Mouse (Mus musculus) adrenal gland, adult 18-20 months (tissue): ENCODE results near the gene Eif4a1. TPM values are rescaled to one million over a fixed set of nuclear protein-coding genes. Genes with fewer than 3 reads are reported as not detected.
"Not testable (repeated sequence)": the region's sequence is repeated elsewhere in the genome, so short reads cannot be mapped to it uniquely, and the experiment has no call there.

ENCODE experiments used
- DNase-seq, 2 experiments: peaks; one replicate each; pipeline ENCODE4 v3.0.0; 2021 to 2022; ENCODE audit warnings: low spot score in 2 of 2
- total RNA-seq, 2 experiments: library from RNA; stranded (reverse); gene quantifications; 1 replicate in 1 of 2; 2 replicates in 1 of 2; pipeline ENCODE4 v1.2.3; 2021

Eif4a1 gene
- total RNA-seq, 2 experiments from 2014 or later = 584 to 655 TPM

DNA sequence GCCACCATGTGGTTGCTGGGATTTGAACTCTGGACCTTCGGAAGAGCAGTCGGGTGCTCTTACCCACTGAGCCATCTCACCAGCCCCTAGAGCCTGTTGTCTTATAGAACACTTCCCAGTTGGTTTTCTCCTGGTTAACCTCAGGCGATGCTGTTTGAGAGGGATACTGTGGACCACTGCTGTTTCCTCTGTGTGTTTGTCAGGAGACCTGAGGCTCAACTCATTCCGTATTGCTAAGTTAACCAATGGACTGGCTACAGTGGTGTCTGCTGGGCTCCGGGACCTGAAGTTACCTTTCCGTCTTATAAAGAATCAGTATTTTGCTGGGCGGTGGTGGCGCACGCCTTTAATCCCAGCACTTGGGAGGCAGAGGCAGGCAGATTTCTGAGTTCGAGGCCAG lies 30.7 kb upstream of the Eif4a1 start:
- DNase-seq = not testable (repeated sequence)

DNA sequence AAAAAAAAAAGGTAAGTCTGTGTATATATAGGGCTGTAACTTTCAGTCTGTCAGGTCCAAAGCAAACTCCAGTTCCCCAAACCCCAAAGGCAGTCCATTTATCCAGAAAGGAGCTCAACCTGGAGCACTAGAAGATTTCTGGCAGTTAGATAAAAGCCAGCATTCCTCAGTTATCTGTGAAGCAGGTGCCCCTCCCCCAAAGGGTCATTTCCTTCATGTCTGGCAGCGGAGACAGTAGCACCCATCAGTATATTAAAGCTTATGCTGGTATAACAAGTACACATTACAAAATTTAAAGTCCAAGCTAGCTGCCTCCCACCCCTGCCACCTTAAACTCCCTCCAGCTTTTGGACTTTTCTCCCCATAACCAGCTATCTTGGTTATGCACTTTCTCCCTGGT lies 27.4 kb upstream of the Eif4a1 start:
- DNase-seq = no peak

DNA sequence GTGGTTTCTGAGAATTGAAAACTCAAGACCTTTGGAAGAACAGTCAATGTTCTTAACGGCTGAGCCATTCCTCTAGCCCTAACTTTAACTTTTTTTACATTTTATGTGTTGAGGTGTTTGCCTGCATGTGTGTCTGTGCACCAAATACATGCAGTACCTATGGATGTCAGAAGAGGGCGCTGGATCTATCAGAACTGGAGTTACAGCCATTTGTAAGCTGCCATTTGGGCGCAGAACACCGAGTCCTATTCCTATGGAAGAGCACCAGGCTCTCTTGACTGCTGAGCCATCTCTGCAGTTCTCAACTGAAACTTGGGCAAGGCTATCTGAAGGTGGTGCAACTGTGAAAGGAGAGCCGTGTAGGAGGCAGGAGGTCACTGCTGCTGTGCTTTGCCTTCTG lies 26.4 kb upstream of the Eif4a1 start:
- DNase-seq = no peak

DNA sequence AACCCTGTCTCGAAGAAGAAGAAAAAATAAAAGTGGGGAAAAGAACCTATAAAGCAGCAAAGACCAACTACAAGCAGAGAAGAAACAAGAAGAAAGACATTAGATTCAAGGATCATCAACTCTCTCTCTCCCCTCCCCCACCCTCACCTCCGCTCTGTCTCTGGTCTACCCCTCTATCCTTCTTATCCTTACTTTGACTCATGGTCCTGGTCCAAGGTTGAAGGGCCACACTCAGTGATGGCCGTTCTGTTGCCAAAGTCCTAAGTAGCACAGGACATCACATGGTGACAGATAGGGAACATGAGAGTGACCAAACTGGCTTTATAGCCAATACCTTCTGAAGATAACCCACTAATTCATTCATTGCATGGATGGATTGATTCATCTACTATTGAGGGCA lies 25.2 kb upstream of the Eif4a1 start:
- DNase-seq = no peak

DNA sequence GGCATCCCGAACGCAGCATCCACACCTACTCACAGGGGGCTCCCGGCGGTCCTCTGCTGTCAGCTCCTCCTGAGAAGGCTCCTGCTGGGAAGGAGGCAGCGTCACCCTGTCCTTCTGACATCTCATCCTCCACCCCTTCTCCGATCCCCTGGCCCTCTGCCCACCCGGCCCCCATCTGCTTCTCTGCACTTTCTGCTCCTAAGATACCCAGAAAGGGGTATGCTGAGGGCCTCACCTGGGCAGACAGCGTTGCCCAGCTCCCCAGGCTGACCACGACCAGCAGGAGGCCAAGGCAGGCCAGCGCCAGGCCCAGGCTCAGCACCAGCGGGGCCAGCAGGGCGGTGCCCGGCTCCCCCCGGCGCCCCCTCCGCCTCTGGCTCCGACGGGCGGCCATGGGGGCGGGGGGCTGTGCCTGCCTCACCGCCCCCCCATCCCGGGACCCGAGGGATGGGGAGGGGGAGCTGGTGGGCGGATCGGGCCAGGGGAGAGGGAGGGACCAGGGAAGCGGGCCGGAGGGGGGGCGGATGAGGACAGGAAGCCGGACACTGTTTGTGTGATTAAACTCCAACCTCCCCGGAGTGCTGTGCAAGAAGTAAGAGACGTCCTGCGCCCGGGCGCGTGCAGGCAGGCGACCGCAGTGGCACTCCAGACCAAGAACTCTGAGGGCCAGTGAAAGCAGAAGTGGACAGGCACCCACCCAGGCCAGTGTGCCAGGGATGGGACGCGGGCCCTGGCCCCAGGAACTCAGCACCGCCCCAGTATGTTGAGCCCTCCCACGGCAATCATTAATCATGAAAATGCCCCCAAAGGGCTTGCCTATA lies 23.3 kb upstream of the Eif4a1 start, which contains the start of the genes Tnfsf12 and Tnfsfm13:
Tnfsf12 (minus strand) TSS at position 489 of the 821 bp plus-strand sequence.
Tnfsfm13 (minus strand) TSS at position 738 of the 821 bp plus-strand sequence.
- DNase-seq = peak; percentile 72 to 77

DNA sequence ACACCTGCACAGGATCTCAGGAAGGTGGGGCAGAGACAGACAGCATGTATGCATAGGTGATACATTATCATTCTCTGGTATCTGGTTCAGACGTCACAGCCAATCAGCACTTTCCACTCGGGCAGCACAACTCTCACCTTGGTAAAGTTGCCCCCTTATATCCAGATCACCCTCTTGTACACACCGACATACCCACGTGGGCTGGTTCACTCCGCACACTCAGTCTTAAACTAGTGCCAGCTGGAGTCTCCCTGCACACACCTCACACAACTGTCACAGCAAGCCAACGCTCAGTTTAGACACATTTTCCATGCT lies 22.8 kb upstream of the Eif4a1 start:
- DNase-seq = no peak

DNA sequence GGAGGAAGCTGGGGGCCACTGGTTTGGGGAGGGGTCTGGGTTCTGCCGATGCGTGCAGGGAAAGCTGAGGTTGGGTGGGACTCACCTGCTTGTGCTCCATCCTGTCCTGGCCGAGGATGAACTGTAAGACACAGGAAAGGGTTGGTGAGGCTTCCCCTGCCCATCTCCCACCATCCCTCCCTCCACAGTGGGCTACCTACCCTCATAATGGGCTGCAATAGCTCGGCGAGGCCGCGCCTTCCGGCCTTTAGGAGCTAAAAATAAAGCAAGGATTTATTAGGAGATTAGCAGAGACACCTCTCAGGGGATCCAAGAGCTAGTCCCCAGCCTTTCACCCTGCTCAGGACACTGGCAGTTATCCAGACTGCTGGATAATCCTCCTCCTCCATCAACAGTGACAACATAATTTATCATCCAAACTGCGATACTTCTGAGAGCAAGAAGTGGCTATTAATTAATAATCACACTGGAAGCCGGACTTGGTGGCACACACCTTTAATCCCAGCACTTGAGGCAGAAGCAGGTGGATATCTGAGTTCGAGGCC lies 21.3 kb upstream of the Eif4a1 start:
- no peak for DNase-seq

DNA sequence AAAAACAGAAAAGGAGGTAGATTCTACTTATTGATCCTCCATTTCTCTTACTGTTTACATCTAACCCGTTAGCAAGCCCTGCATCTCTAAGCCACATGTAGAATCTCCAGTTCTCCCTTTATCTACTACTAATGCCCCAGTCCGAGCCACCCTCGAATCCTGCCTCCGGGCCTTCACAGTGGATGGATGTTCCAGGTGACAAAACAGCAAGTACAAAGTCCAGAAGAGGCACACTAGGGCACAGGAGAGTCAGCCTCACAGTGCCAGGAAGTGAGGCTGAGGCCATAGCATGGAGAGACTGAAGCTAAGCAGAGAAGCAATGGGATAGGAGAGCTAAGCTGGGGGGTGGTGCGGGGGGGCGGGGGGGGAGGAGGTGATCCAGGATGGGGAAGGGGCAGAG lies 20.6 kb upstream of the Eif4a1 start:
- DNase-seq = no peak

DNA sequence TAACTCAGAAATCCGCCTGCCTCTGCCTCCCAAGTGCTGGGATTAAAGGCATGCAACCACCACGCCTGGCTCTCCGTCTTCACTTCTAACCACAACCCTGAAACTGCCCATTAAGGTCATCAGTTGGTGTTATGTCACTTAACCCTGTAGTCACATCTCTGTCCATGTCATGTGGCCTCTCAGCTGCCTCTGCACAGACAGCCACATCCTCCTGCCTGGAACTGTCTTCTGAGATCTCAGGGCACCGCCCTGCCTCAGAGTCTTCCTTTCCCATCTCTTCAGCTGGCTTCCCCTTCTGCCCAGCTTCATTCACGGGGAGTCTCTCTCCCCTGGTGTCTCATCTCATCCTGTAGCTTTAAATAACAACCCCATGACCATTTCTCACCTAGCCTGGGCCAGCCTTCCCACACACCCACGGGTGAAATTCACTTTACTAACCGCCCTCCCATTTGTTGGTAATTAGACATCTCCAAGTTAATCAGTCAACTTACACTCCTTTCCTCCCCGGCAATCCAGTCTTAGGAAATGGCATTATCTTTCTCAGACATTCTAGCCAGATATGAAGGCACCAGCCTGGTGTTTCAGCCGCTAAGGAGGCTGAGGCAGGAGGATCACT lies 20.1 kb upstream of the Eif4a1 start:
- no peak for DNase-seq

DNA sequence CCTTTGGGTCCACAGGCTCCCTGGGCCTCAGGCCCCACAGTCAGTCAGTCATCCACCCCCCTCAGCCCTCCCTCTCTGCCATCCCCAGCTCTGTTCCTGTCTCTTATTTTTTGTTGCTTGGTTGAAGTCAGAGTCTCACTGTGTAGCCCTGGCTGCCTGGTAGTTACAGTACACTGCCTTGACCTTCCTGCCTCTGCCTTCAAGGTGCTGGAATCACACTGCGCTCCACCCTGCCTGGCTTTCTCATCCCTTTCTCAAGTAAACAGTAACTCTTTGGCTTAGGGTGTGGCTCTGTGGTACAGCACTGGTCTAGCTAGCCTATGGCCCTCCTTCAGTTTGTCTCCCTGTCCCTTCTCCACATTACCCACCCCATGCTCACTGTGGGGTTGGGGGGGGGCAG lies 17.7 kb upstream of the Eif4a1 start:
- DNase-seq = no peak

DNA sequence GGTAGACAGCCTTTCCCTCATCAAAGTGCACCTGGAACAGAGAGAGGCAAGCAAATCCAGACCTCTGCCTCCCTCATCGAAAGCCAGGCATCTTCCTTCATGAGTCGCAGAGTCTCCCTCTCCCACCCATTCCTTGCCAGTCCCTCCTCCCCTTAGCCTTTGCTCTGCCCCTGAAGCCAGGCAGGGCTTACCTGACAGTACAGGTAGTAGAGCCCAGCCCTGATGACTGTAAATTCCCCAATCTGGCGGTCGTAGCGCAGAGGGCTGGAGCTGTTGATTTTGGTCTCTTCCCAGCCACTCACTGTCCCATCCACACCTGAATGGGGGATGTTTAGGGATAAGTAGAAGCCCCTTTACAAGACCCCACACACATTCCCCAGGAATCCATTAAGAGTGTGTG lies 14.8 kb upstream of the Eif4a1 start:
- DNase-seq = no peak

DNA sequence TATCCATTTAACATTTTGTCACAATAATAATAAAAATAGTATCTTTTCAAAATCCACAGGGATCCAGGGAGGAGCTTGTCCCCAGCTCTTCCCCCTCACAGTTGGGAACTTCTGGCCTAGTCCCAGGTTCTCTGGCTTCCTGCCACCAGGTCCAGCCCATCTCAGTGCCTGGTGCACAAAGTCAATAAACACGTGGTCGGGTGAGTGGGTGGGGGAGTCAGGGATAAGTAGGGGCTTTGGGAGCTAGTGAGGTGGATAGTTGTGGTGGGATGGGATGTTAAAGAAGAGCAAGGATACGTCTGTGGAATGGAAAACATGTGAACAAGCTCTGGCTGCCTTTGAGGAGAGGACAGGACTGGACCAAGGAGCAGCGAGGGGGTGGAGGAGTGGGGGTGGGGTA lies 14.2 kb upstream of the Eif4a1 start:
- peak in 1 of 2 experiments; percentile 61 for DNase-seq

DNA sequence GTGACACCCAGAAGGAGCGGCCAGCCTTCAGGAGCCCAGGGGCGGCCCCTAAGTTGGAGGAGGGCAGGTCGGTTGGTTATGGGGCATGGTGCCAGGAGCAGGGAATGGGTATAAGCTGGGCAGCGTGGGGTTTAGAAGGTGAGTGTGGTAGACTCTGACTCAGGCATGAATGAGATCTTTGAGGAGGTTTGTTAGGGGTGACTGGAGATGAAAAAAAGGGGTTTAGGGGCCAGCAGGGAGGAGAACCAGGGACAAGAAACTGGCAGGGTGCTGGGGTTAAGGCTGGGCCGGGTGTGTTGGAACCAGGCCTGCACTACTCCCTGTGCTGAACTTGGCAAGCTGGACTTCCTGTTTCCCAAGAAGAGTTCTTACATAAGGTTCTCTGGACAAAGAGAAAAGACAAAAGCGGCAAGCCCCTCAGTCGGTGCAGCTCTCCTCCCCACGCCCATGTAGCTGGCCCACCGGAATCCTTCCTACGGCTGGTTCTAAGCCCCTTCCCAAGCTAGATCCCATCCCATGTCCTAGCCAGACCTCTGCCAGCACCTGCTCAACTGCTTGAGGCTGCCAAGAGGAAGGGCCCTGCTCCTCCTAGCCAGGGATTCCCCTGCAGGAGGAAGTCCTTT lies 13.4 kb upstream of the Eif4a1 start, which contains the start of gene Tnfsf13:
Tnfsf13 (minus strand) TSS at position 259 of the 623 bp plus-strand sequence.
- peak in 1 of 2 experiments; percentile 45 for DNase-seq

DNA sequence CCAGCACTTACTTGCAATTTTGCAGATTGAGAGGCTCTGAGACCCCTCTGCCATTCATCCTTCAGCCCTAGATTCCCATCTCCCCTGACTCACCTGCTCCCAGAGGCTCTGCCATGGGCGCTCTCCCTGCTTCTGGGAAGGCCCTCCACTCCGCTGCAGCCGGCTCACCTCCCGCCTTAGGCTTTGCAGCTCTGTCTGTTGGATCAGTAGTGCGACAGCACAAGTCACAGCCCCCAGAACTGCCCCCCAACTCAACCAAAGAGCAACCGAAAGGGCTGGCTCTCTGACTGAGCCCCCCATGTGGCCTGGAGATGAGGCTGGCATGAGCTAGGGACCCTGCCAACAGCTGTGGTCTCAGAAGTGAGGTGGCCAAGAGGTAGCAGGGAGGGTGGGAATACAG lies 12.7 kb upstream of the Eif4a1 start:
- no peak for DNase-seq

DNA sequence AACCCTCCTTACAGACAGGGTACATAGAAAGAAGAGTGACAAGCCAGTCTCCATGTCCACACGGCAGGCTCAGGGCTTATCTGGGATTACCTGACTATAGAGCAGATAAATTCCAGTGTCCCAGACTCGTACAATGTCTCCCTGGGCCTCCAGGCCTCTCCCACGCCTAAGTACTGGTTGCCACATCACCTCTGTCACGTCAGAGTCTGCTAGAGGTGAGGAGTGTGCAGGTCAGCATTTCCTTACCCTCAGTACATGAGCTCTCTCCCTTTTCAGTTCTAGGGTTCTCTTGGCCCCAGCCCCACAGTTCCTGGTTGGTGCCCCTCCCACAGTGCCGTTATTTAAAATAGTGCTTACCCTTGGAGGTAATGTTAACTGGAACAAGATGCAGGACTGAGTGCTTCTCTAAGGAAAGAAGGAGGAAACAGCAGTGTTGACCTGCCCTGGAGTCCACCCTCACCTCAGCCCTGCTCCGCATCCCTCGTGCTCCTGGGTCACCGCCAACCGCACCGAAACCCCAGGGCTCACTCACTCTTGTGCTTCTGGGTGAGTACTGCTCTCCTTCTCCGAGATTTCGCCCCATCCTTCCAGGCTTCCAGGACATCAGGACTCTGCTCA lies 12.0 kb upstream of the Eif4a1 start:
- no peak for DNase-seq

DNA sequence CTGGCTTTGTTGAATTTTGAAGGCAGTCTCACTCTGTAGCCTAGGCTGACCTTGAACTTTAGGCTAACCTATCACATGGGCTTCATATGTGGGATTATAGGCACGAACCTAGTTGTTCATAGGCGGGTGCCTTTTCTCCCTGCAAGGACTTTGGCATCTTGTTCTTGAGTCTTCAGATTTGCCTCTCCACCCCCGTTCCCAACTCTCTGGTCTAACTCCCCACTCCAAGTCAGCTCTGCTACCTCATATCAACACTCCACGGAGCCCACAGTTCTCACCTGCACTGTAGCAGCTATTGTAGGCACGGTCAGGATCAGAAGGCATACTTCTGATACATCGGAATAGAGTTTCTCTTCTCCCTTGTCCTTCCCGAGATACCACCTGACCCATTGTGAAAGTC lies 11.4 kb upstream of the Eif4a1 start:
- no peak for DNase-seq

DNA sequence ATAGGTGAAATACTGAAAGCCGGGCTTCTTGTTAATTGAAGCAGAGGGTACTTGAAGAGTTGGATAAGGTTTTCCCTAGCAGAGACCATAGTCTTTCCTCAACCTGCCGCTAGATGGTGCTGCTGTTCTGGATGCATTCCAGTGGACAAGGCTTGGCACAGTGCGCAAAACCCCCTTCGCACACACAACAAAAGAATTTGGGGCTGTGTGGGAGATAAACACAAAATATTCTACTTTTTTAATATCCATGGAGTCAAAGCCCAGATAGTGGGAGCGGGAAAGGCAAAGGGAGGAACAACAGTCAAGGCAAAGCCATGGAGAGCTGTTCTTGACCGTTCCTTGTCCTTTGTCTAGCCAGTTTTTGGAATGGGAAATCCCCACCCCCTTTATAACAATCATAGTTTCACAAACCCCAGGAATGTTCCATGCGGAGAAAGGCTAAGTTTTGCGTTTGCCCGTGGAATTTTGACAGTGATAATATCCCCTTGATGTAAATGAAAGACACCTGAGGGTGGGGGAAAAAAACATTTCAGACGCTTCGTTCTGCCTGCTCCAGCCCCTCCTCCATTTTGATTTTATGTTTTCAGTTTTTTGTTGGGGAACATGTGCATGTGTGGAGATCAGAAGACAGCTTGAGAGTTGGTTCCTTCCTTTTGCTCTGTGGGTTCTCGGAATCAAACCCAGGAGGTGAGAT lies 10.8 kb upstream of the Eif4a1 start:
- peak; percentile 87 to 92 for DNase-seq

DNA sequence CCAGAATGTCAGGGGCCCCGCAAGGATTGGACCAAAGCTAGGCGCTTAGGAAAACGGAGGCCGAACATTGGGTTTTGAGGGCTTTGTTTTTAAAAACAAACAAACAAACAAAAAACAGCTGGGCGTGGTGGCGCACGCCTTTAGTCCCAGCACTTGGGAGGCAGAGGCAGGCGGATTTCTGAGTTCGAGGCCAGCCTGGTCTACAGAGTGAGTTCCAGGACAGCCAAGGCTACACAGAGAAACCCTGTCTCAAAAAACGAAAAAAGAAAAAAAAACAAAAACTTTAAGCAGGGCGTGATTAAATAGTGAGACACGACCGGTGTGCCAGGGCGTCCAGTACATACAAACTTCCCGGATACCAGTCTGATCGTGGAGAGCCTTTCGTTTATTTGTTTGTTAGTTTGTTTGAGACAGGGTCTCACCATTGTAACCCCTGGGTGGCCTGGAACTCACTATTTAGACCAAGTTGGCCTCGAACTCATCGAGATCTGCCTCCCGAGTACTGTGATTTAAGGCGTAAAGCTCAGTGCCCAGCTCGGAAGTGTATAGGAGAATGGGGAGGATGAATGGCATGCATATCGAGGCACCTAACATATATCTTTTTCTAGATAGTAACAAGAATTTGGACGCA lies 10.1 kb upstream of the Eif4a1 start:
- no peak for DNase-seq

DNA sequence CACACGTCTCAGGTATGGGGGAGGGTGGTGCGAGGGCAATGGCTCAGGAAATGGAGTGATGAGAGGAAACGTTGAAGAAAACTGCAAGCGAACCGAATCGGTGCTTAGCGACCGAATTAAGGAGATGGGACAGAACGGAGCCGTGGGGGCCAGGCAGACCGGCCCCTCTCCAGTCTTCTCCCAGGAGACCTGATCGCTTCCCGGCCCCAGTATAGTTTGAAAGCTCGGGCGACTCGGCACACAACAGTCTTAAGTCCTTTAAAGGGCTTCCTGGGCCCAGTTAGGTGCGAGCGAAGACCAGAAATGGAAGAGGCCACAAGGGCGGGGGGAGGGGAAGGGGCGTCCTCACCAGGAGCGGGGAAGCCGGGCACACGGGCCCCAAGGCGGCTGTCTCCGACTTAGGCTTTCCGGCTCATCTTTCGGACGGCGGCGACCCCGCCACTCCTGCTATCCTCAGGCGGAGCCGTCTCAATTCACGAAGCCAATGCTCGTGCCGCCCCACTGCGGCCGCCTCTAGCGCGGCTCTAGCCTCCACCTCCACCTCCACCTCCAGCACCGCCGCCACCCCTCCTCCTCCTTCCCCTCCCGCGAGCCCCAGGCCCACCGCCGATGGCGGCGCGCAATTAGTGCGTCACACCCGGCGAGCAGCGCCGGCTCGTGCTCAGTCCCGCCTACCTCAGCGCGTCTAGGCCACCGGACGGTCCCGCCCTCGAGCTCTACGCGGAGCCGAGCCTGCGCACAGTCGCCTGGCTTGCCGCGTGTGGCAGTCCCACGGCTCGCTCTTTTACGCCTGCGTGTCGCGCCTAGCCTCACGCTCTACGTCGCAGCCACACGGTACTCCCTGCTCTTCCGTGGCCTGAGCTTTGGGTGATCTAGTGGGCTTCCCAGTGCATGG lies 9.3 kb upstream of the Eif4a1 start, which contains the start of gene Senp3:
Senp3 (minus strand) TSS at position 771 of the 895 bp plus-strand sequence.
- peak; percentile 95 for DNase-seq
